ENCODE assay signal across 27 mouse cellular contexts in genomic region chr2:76983601-76984000, GRCm38 (mm10). TPM values are rescaled to one million over a fixed set of nuclear protein-coding genes. Genes with fewer than 3 reads are reported as not detected.
DNase-seq lines count a peak whose midpoint lies in the region; ATAC-seq and TF ChIP-seq lines count a peak whose summit lies in the region.
"Had no signal": no experiment of that assay in that cellular context is flagged by ENCODE, and none has a peak within 500 bp of the region (broad histone marks: within the 10 kb centered on the region; RNA-seq: fewer than 3 reads in every experiment).

No protein-coding gene starts in this region.

- ATAC-seq in liver, embryonic 11.5 days (replicated peaks; ENCODE audit: low FRiP score): 0 out of 2 replicates have a peak, but pooled peaks have one; percentile 53
- ATAC-seq in liver, embryonic 12.5 days: no peak
- no peak for ATAC-seq in heart, postnatal 0 days (ENCODE audit: insufficient read depth, low read depth)
- no peak for ATAC-seq in midbrain, embryonic 16.5 days
- no peak for ATAC-seq in midbrain, postnatal 0 days (ENCODE audit: low FRiP score)
- ATAC-seq: CD4-positive, CD25-positive, alpha-beta regulatory T cell, adult 4 months; forebrain, embryonic 14.5 days had no signal

- no peak overlapping the region for H3K4me2 ChIP-seq in liver, embryonic 11.5 days
- H3K4me2 ChIP-seq in liver, embryonic 12.5 days: no peak overlapping the region
- peak overlapping the region; percentile 58 for H3K4me2 ChIP-seq in heart, postnatal 0 days (ENCODE audit: low read depth, low read length)
- H3K4me2 ChIP-seq in midbrain, embryonic 16.5 days (ENCODE audit: low read length): no peak overlapping the region
- H3K4me2 ChIP-seq in midbrain, postnatal 0 days (ENCODE audit: low read depth, low read length, poor library complexity, severe bottlenecking): no peak overlapping the region
- H3K4me2 ChIP-seq: embryonic facial prominence, embryonic 12.5 days; hindbrain, embryonic 14.5 days; limb, embryonic 13.5 days; liver, embryonic 15.5 days; lung, embryonic 14.5 days; midbrain, embryonic 15.5 days; neural tube, embryonic 13.5 days had no signal

- H3K27ac ChIP-seq in heart, embryonic 10.5 days: peak overlapping the region; percentile 89
- H3K27ac ChIP-seq in liver, embryonic 11.5 days (ENCODE audit: low read depth, low read length): no peak overlapping the region
- no peak overlapping the region for H3K27ac ChIP-seq in liver, embryonic 12.5 days
- peak overlapping the region; percentile 93 for H3K27ac ChIP-seq in heart, postnatal 0 days (ENCODE audit: low read depth)
- H3K27ac ChIP-seq in midbrain, embryonic 16.5 days (ENCODE audit: low read length): no peak overlapping the region
- H3K27ac ChIP-seq in midbrain, postnatal 0 days (ENCODE audit: low read depth, low read length): no peak overlapping the region
- H3K27ac ChIP-seq: embryonic facial prominence, embryonic 12.5 days; hindbrain, embryonic 14.5 days; limb, embryonic 13.5 days; liver, embryonic 15.5 days; midbrain, embryonic 10.5 days; midbrain, embryonic 15.5 days; neural tube, embryonic 13.5 days had no signal

- no peak overlapping the region for H3K9ac ChIP-seq in liver, embryonic 11.5 days (ENCODE audit: low read depth, low read length)
- no peak overlapping the region for H3K9ac ChIP-seq in liver, embryonic 12.5 days
- no peak overlapping the region for H3K9ac ChIP-seq in heart, postnatal 0 days (replicated peaks; ENCODE audit: low read depth, low read length)
- H3K9ac ChIP-seq in midbrain, embryonic 16.5 days (ENCODE audit: low read depth, low read length): no peak overlapping the region
- no peak overlapping the region for H3K9ac ChIP-seq in midbrain, postnatal 0 days (replicated peaks; ENCODE audit: low read length, poor library complexity, severe bottlenecking)
- H3K9ac ChIP-seq: embryonic facial prominence, embryonic 12.5 days; hindbrain, embryonic 14.5 days; limb, embryonic 13.5 days; liver, embryonic 15.5 days; lung, embryonic 14.5 days; midbrain, embryonic 15.5 days; neural tube, embryonic 13.5 days had no signal

- no peak for DNase-seq in heart, embryonic 10.5 days (ENCODE audit: low spot score)
- DNase-seq in heart, adult 8-10 months (ENCODE audit: low spot score): no peak
- no peak for DNase-seq in liver, embryonic 11.5 days (ENCODE audit: low spot score)
- DNase-seq in heart, postnatal 0 days (ENCODE audit: low spot score): no peak
- DNase-seq in midbrain, postnatal 0 days (ENCODE audit: low spot score): no peak
- DNase-seq: adrenal gland, postnatal 14 days; cerebellum, adult 11-12 months; cerebellum, adult 9-11 months; embryo, embryonic 11 days; gastrocnemius, postnatal 36 days; kidney, adult 2 months; kidney, postnatal 36 days; lung, embryonic 14.5 days; lung, postnatal 14 days; thymus, adult 2 months; thymus, postnatal 36 days had no signal

- TF ChIP-seq CTCF in heart, postnatal 0 days (IDR thresholded peaks at IDR 0.05; ENCODE audit: low read depth): no peak
- TF ChIP-seq CTCF in midbrain, postnatal 0 days (IDR thresholded peaks at IDR 0.05): no peak

- no peaks in the 10 kb centered on the region for H3K27me3 ChIP-seq in heart, embryonic 10.5 days (ENCODE audit: insufficient read depth, poor library complexity, severe bottlenecking)
- no peaks in the 10 kb centered on the region for H3K27me3 ChIP-seq in liver, embryonic 11.5 days (replicated peaks; ENCODE audit: control insufficient read depth, insufficient read depth, low read length)
- H3K27me3 ChIP-seq in liver, embryonic 12.5 days (replicated peaks): no peaks in the 10 kb centered on the region
- H3K27me3 ChIP-seq in heart, postnatal 0 days (ENCODE audit: control insufficient read depth, insufficient read depth, low read length): no peaks in the 10 kb centered on the region
- no peaks in the 10 kb centered on the region for H3K27me3 ChIP-seq in midbrain, embryonic 16.5 days (ENCODE audit: control insufficient read depth, insufficient read depth, low read depth, low read length)
- H3K27me3 ChIP-seq in midbrain, postnatal 0 days (ENCODE audit: insufficient read depth, low read length): no peaks in the 10 kb centered on the region
- H3K27me3 ChIP-seq: embryonic facial prominence, embryonic 12.5 days; limb, embryonic 13.5 days; liver, embryonic 15.5 days; midbrain, embryonic 15.5 days; neural tube, embryonic 13.5 days had no signal

- H3K4me1 ChIP-seq in heart, embryonic 10.5 days: peaks cover 17% of the 10 kb centered on the region
- no peaks in the 10 kb centered on the region for H3K4me1 ChIP-seq in liver, embryonic 11.5 days (replicated peaks; ENCODE audit: control insufficient read depth, insufficient read depth, low read length)
- H3K4me1 ChIP-seq in liver, embryonic 12.5 days: no peaks in the 10 kb centered on the region
- H3K4me1 ChIP-seq in heart, postnatal 0 days (ENCODE audit: control insufficient read depth, insufficient read depth): peaks cover 10% of the 10 kb centered on the region; the same call in 1 of the 2 replicates
- H3K4me1 ChIP-seq in midbrain, embryonic 16.5 days (ENCODE audit: control insufficient read depth, insufficient read depth, low read length): no peaks in the 10 kb centered on the region
- no peaks in the 10 kb centered on the region for H3K4me1 ChIP-seq in midbrain, postnatal 0 days (ENCODE audit: insufficient read depth, low read length)
- H3K4me1 ChIP-seq: embryonic facial prominence, embryonic 12.5 days; limb, embryonic 13.5 days; liver, embryonic 15.5 days; midbrain, embryonic 10.5 days; midbrain, embryonic 15.5 days; neural tube, embryonic 13.5 days had no signal

- peak overlapping the region; percentile 35 for H3K4me3 ChIP-seq in heart, embryonic 10.5 days
- H3K4me3 ChIP-seq in liver, embryonic 11.5 days (ENCODE audit: low read depth, low read length): no peak overlapping the region
- H3K4me3 ChIP-seq in liver, embryonic 12.5 days: no peak overlapping the region
- H3K4me3 ChIP-seq in heart, postnatal 0 days (ENCODE audit: low read depth, low read length): peak overlapping the region; percentile 54; the same call in 1 of the 2 replicates
- H3K4me3 ChIP-seq in midbrain, embryonic 16.5 days (ENCODE audit: low read depth, low read length): no peak overlapping the region
- no peak overlapping the region for H3K4me3 ChIP-seq in midbrain, postnatal 0 days (ENCODE audit: low read depth, low read length)
- H3K4me3 ChIP-seq: embryonic facial prominence, embryonic 12.5 days; limb, embryonic 13.5 days; liver, embryonic 15.5 days; midbrain, embryonic 10.5 days; midbrain, embryonic 15.5 days; neural tube, embryonic 13.5 days had no signal

- 15% methylated on average over 5 of the region's 5 CpGs for WGBS in heart, embryonic 10.5 days
- 17% methylated on average over 5 of the region's 5 CpGs for WGBS in liver, embryonic 11.5 days
- 20% methylated on average over 5 of the region's 5 CpGs for WGBS in liver, embryonic 12.5 days (ENCODE audit: insufficient replicate concordance)
- WGBS in heart, postnatal 0 days: 13% methylated on average over 5 of the region's 5 CpGs
- WGBS in midbrain, embryonic 16.5 days: 63% methylated on average over 5 of the region's 5 CpGs
- WGBS in midbrain, postnatal 0 days: 63% methylated on average over 5 of the region's 5 CpGs

- H3K9me3 ChIP-seq in heart, embryonic 10.5 days: no peaks in the 10 kb centered on the region
- no peaks in the 10 kb centered on the region for H3K9me3 ChIP-seq in liver, embryonic 11.5 days (ENCODE audit: control insufficient read depth, low read length)
- no peaks in the 10 kb centered on the region for H3K9me3 ChIP-seq in liver, embryonic 12.5 days (replicated peaks)
- no peaks in the 10 kb centered on the region for H3K9me3 ChIP-seq in heart, postnatal 0 days (replicated peaks; ENCODE audit: control insufficient read depth, low read length)
- H3K9me3 ChIP-seq in midbrain, embryonic 16.5 days (replicated peaks; ENCODE audit: control insufficient read depth, low read length, poor library complexity, severe bottlenecking): no peaks in the 10 kb centered on the region
- H3K9me3 ChIP-seq in midbrain, postnatal 0 days (ENCODE audit: low read length): no peaks in the 10 kb centered on the region
- H3K9me3 ChIP-seq: embryonic facial prominence, embryonic 12.5 days; limb, embryonic 13.5 days; liver, embryonic 15.5 days; midbrain, embryonic 10.5 days; midbrain, embryonic 15.5 days; neural tube, embryonic 13.5 days had no signal

- TF ChIP-seq EP300 in heart, postnatal 0 days (IDR thresholded peaks at IDR 0.05; ENCODE audit: low read depth): no peak

- H3K36me3 ChIP-seq in heart, embryonic 10.5 days: peaks cover 7% of the 10 kb centered on the region; the same call in 1 of the 2 replicates
- H3K36me3 ChIP-seq in liver, embryonic 11.5 days (ENCODE audit: control insufficient read depth, insufficient read depth, low read length): no peaks in the 10 kb centered on the region
- no peaks in the 10 kb centered on the region for H3K36me3 ChIP-seq in liver, embryonic 12.5 days
- H3K36me3 ChIP-seq in heart, postnatal 0 days (replicated peaks; ENCODE audit: control insufficient read depth, insufficient read depth, low read length): no peaks in the 10 kb centered on the region
- no peaks in the 10 kb centered on the region for H3K36me3 ChIP-seq in midbrain, embryonic 16.5 days (ENCODE audit: control insufficient read depth, insufficient read depth, low read length)
- no peaks in the 10 kb centered on the region for H3K36me3 ChIP-seq in midbrain, postnatal 0 days (ENCODE audit: insufficient read depth, low read length)
- H3K36me3 ChIP-seq: embryonic facial prominence, embryonic 12.5 days; limb, embryonic 13.5 days; liver, embryonic 15.5 days; midbrain, embryonic 10.5 days; midbrain, embryonic 15.5 days; neural tube, embryonic 13.5 days had no signal

RNA-seq across cellular contexts. Expression of gene Ttn, which starts 1.3 kb away (rescaled TPM):
- polyA plus RNA-seq in heart, embryonic 10.5 days (2016; fragmentation: Nextera tagmentation; extraction: Ambion mirVana): 356 and 545 TPM in 2 replicates
- total RNA-seq in heart, adult 8-10 months (2022): 1,000 to 10,000 TPM; 3,102 to 4,099 (median 3,503) TPM
- 1.7 and 4.5 TPM in 2 replicates for polyA plus RNA-seq in liver, embryonic 11.5 days (2014; fragmentation: Nextera tagmentation; extraction: Ambion mirVana)
- 0.52 and 1.5 TPM in 2 replicates for polyA plus RNA-seq in liver, embryonic 12.5 days (2016; fragmentation: Nextera tagmentation; extraction: Ambion mirVana)
- 959 and 970 TPM in 2 replicates for total RNA-seq in heart, postnatal 0 days (2014; rRNA removed; ENCODE audit: low replicate concordance)
- 644 and 700 TPM in 2 replicates for polyA plus RNA-seq in heart, postnatal 0 days (2015; fragmentation: Nextera tagmentation; extraction: Ambion mirVana)
- polyA plus RNA-seq in midbrain, embryonic 16.5 days (2015; fragmentation: Nextera tagmentation; extraction: Ambion mirVana): 0.21 and 0.42 TPM in 2 replicates
- 0.47 and 0.99 TPM in 2 replicates for total RNA-seq in midbrain, postnatal 0 days (2014; rRNA removed)
- polyA plus RNA-seq in midbrain, postnatal 0 days (2015; fragmentation: Nextera tagmentation; extraction: Ambion mirVana): 0.41 and 0.54 TPM in 2 replicates

Comparison
In these comparisons a context has a peak if more than half of its experiments do, and no peak if none do; other contexts are left out.
1. H3K27ac ChIP-seq: peak in heart, embryonic 10.5 days (single experiment) and heart, postnatal 0 days (single experiment); none in liver, embryonic 11.5 days (single experiment), liver, embryonic 12.5 days (single experiment), midbrain, embryonic 16.5 days (single experiment) and midbrain, postnatal 0 days (single experiment).
2. H3K4me3 ChIP-seq: peak in heart, embryonic 10.5 days (single experiment) and heart, postnatal 0 days (single experiment); none in liver, embryonic 11.5 days (single experiment), liver, embryonic 12.5 days (single experiment), midbrain, embryonic 16.5 days (single experiment) and midbrain, postnatal 0 days (single experiment).
3. RNA of gene Ttn, which starts 1.3 kb away (polyA plus RNA-seq): 644 to 700 TPM in heart, postnatal 0 days and 356 to 545 TPM in heart, embryonic 10.5 days; 1.7 to 4.5 TPM in liver, embryonic 11.5 days, 0.52 to 1.5 TPM in liver, embryonic 12.5 days, 0.41 to 0.54 TPM in midbrain, postnatal 0 days and 0.21 to 0.42 TPM in midbrain, embryonic 16.5 days; every median in the first group is over 10 times any median in the second.